Mouse (Mus musculus) lung, postnatal 0 days (tissue): ENCODE results near the gene Mypn.

ENCODE experiments used
- CTCF ChIP-seq: IDR thresholded peaks from 2 replicates; pipeline ENCODE4 v1.5.1; 2016; ENCODE audit warnings: antibody characterized with exemption, mild to moderate bottlenecking
- EP300 ChIP-seq: IDR thresholded peaks from 2 replicates; pipeline ENCODE4 v1.6.1; 2016; ENCODE audit warnings: antibody characterized with exemption, mild to moderate bottlenecking, control low read depth

DNA sequence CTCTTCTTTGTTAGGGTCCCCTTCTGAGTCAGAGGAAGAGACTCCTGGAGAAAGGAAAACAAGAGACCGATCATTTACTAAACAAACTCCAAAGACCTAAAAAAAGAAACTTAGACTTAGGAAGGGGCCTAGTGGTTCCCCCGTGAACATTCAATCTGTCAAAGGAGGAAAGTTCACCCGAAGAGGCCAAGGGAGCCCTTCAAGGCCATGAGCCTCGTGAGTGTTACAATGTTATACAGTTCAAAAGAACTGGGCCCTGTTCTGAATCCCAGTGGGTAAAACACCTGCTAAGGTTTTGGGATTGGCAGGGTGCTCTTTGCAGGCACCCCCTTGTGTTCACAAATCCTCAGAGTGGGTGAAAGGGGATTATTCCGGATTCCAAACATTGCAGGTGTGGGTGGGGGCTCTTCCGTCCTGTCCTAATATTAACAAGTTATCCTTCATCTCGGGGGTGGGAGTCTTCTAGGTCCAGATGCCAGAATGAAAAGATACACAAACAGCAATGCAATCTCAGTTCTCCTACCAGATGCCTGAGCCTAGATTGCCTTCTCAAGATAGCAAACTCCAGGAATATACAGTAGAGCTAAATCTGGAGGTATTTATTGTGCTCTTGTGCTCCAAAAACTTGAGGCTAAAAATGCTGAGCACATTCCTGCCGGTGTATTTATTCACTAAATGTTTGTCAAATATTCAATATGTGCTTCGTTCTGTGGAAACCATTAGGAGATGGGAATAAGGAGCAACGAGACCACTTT lies 36.3 kb downstream of the Mypn start:
- TF ChIP-seq CTCF (no peak), EP300 (no peak)
